Mouse (Mus musculus): ENCODE measurements around the gene Dscam. TPM values are rescaled to one million over a fixed set of nuclear protein-coding genes. Genes with fewer than 3 reads are reported as not detected.

The Dscam gene
- polyA plus RNA-seq, 1 experiment: not detected

- no peaks in the 10 kb centered on the region for H3K4me1 ChIP-seq (ENCODE audit: control insufficient read depth, insufficient read depth, insufficient read length, low read length)
- no peak overlapping the region for H3K27ac ChIP-seq (replicated peaks; ENCODE audit: low read depth, low read length)
- no peak overlapping the region for H3K4me3 ChIP-seq (ENCODE audit: insufficient read depth, low read depth, low read length)
Measured at GRCm38 (mm10) chr16:97158279-97158678, 12.3 kb downstream of the Dscam start.

DNA sequence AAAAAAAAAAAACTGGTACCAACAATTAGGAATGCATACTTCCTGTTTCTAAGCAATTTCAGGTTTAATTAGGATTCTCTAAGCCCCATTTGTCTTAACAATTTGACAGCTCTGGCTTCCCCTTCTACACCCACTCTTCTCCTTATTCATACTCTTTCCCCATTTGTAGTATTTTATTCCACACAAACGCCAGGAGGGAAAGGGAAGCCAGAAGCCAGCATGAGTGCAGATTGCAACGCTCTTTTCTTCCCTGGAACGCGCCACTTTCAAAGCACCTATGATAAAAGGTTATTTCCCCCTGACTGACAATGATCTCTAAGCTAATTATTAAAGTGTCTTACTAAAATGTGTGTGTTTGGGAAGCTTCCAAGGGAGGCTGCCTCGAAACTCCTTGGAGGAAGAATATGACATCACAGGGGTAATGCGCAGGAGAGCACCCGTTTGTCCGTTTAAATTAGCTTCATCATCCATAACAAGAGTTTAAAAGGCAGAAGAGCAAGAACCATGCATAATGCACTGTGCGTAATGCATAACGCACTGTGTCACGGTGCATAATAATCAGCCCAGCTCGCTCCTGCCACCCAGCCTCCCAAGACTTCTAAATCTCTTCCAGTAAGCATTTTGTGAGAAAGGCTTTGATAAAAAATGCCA, 25.9 kb downstream of the Dscam start:
- Histone ChIP-seq H3K4me1 (ENCODE audit: control insufficient read depth, insufficient read depth, insufficient read length, low read length) (no peaks in the 10 kb centered on the region), H3K27ac (replicated peaks; ENCODE audit: low read depth, low read length) (no peak overlapping the region), H3K4me3 (ENCODE audit: insufficient read depth, low read depth, low read length) (no peak overlapping the region)

GRCm38 (mm10) chr16:97141943-97142342, 28.6 kb downstream of the Dscam start:
- Histone ChIP-seq H3K27ac (replicated peaks; ENCODE audit: low read depth, low read length) (no peak overlapping the region), H3K4me3 (ENCODE audit: insufficient read depth, low read depth, low read length) (no peak overlapping the region), H3K4me1 (ENCODE audit: control insufficient read depth, insufficient read depth, insufficient read length, low read length) (no peaks in the 10 kb centered on the region)

- H3K27ac ChIP-seq (replicated peaks; ENCODE audit: low read depth, low read length): no peak overlapping the region
- H3K4me1 ChIP-seq (ENCODE audit: control insufficient read depth, insufficient read depth, insufficient read length, low read length): no peaks in the 10 kb centered on the region
- H3K4me3 ChIP-seq (ENCODE audit: insufficient read depth, low read depth, low read length): no peak overlapping the region
Measured at GRCm38 (mm10) chr16:97135003-97135827, 35.3 kb downstream of the Dscam start.

GRCm38 (mm10) chr16:97127296-97127695, 43.3 kb downstream of the Dscam start:
- no peak overlapping the region for H3K4me3 ChIP-seq (ENCODE audit: insufficient read depth, low read depth, low read length)
- no peak overlapping the region for H3K27ac ChIP-seq (replicated peaks; ENCODE audit: low read depth, low read length)
- H3K4me1 ChIP-seq (ENCODE audit: control insufficient read depth, insufficient read depth, insufficient read length, low read length): no peaks in the 10 kb centered on the region

- no peaks in the 10 kb centered on the region for H3K4me1 ChIP-seq (ENCODE audit: control insufficient read depth, insufficient read depth, insufficient read length, low read length)
- no peak overlapping the region for H3K4me3 ChIP-seq (ENCODE audit: insufficient read depth, low read depth, low read length)
- H3K27ac ChIP-seq (replicated peaks; ENCODE audit: low read depth, low read length): no peak overlapping the region
Measured at GRCm38 (mm10) chr16:97110028-97110427, 60.5 kb downstream of the Dscam start.

- Histone ChIP-seq H3K27ac (replicated peaks; ENCODE audit: low read depth, low read length) (no peak overlapping the region), H3K4me1 (ENCODE audit: control insufficient read depth, insufficient read depth, insufficient read length, low read length) (no peaks in the 10 kb centered on the region), H3K4me3 (ENCODE audit: insufficient read depth, low read depth, low read length) (no peak overlapping the region)
Measured at GRCm38 (mm10) chr16:97105266-97105665, 65.3 kb downstream of the Dscam start.

DNA sequence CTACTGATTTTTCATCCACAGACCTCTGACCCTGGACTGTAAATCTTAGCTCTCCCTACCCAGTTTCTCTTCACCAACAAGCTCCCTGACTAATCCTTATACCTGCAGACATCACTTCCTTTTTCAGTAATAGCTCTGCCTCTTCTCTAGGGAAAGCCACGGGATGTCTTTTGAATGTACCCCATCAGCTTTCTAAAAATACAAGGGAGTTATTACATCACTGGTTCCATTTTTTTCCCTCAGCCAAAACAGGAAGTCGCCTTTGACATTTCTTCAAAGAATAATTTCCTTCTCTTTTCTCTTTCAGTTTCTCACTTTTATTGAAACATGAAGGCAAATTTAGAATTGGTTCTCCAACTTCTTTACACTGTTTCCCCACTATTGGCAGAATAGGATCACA, 67.5 kb downstream of the Dscam start:
- Histone ChIP-seq H3K27ac (replicated peaks; ENCODE audit: low read depth, low read length) (no peak overlapping the region), H3K4me1 (ENCODE audit: control insufficient read depth, insufficient read depth, insufficient read length, low read length) (no peaks in the 10 kb centered on the region), H3K4me3 (ENCODE audit: insufficient read depth, low read depth, low read length) (no peak overlapping the region)

DNA sequence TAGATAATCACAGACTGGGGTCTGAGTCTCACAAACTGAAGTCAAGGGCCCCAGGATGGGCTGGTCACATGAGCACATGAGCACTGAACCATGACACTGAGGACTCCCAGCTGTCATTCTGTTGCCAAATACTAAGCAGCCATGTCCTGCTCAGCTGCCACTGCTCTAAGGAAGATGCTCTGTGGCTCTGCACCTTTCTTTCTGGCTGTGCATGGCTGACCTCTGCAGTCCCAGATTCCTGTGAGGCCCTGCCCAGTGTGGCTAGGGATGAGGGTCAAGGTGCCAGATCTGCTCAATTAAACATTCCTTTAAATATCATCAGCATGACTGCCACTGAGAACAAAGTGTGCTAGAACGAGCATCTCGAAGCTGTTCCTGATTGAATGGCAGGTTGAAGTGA, 70.5 kb downstream of the Dscam start:
- no peak overlapping the region for H3K27ac ChIP-seq (replicated peaks; ENCODE audit: low read depth, low read length)

DNA sequence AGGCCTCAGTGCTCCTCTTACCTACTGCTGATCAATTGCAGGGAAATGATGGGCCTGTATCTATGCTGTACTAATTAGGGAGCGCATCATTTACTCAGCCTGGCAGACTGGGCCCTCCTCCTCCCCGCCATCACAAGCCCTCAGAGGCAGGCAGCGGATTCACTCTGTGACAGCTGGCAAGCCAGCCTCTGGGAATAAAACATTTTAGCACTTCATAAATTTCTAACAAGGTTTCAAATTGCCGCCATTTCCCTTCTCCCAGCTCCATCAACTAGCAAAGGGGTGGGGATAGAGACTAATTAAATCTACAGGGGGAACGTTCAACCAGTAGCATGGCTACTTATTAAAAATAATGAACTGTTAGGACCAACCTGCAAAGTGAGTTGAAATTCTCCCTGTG, 72.0 kb downstream of the Dscam start:
- no peaks in the 10 kb centered on the region for H3K4me1 ChIP-seq (ENCODE audit: control insufficient read depth, insufficient read depth, insufficient read length, low read length)

More for the DNA sequence above, 70.5 kb downstream of the Dscam start:
- Histone ChIP-seq H3K4me1 (ENCODE audit: control insufficient read depth, insufficient read depth, insufficient read length, low read length) (no peaks in the 10 kb centered on the region), H3K4me3 (ENCODE audit: insufficient read depth, low read depth, low read length) (no peak overlapping the region)

GRCm38 (mm10) chr16:97096709-97097108, 73.8 kb downstream of the Dscam start:
- no peak overlapping the region for H3K27ac ChIP-seq (replicated peaks; ENCODE audit: low read depth, low read length)

More for the DNA sequence above, 72.0 kb downstream of the Dscam start:
- no peak overlapping the region for H3K27ac ChIP-seq (replicated peaks; ENCODE audit: low read depth, low read length)
- no peak overlapping the region for H3K4me3 ChIP-seq (ENCODE audit: insufficient read depth, low read depth, low read length)

DNA sequence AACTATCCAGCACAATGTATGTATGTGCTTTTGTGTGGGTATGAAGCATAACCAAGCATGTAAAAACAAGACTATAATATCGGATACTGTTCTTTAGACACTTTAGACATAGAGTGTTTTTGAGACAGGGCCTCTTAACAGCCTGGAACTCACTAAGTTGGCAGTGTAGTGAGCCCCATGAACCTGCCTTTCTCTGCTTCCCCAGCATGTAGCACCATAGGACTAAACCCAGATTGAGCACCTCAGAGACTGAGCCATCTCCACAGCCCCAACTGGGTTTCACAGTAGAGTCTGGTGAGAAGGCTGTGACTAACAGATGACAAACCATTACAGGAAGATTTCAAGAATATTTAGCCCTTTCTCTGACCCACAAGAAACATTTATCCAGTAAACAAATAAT, 75.1 kb downstream of the Dscam start:
- H3K4me3 ChIP-seq (ENCODE audit: insufficient read depth, low read depth, low read length): no peak overlapping the region
- H3K4me1 ChIP-seq (ENCODE audit: control insufficient read depth, insufficient read depth, insufficient read length, low read length): no peaks in the 10 kb centered on the region
- H3K27ac ChIP-seq (replicated peaks; ENCODE audit: low read depth, low read length): no peak overlapping the region

More at GRCm38 (mm10) chr16:97096709-97097108, 73.8 kb downstream of the Dscam start:
- Histone ChIP-seq H3K4me3 (ENCODE audit: insufficient read depth, low read depth, low read length) (no peak overlapping the region), H3K4me1 (ENCODE audit: control insufficient read depth, insufficient read depth, insufficient read length, low read length) (no peaks in the 10 kb centered on the region)

- Histone ChIP-seq H3K27ac (replicated peaks; ENCODE audit: low read depth, low read length) (no peak overlapping the region), H3K4me3 (ENCODE audit: insufficient read depth, low read depth, low read length) (no peak overlapping the region), H3K4me1 (ENCODE audit: control insufficient read depth, insufficient read depth, insufficient read length, low read length) (no peaks in the 10 kb centered on the region)
Measured at GRCm38 (mm10) chr16:97089339-97089738, 81.2 kb downstream of the Dscam start.

- Histone ChIP-seq H3K27ac (replicated peaks; ENCODE audit: low read depth, low read length) (no peak overlapping the region), H3K4me1 (ENCODE audit: control insufficient read depth, insufficient read depth, insufficient read length, low read length) (no peaks in the 10 kb centered on the region), H3K4me3 (ENCODE audit: insufficient read depth, low read depth, low read length) (no peak overlapping the region)
Measured at GRCm38 (mm10) chr16:97083694-97084093, 86.9 kb downstream of the Dscam start.

DNA sequence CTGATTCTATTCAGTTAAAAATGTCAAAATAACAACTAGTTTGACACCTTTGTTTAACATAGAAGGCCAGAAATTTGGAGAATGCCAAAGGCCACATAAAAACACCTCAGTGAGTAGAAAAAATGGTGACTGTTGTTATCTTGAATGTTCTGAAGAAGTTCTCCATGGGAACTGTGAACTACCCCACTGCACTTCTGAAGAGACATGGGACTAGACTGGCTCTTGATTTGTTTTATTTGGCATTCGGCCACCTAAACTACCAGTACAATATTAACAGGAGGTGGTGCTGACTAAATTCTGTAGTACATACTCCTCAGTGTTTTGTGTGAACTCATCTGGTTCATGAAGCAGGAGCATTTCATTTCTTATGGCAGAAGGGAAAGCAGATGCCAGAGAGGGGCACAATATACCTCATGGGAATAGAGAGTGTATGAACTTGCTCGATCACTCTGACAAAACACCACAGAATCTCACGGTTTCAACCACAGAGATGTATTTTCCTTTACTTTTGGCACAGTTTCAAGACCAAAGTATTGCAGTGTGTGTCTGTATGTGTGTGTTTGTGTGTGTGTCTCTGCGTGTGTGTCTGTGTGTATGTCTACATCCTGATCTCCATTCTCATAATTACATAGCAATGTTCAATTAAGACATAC, 94.5 kb downstream of the Dscam start:
- H3K4me3 ChIP-seq (ENCODE audit: insufficient read depth, low read depth, low read length): no peak overlapping the region
- no peaks in the 10 kb centered on the region for H3K4me1 ChIP-seq (ENCODE audit: control insufficient read depth, insufficient read depth, insufficient read length, low read length)
- no peak overlapping the region for H3K27ac ChIP-seq (replicated peaks; ENCODE audit: low read depth, low read length)
